Mouse (Mus musculus) kidney, embryonic 15.5 days (tissue): Measurements from ENCODE around the gene Prkd2. TPM values are rescaled to one million over a fixed set of nuclear protein-coding genes. Genes with fewer than 3 reads are reported as not detected.

Experiments
- ATAC-seq: fragments of 200-750 bp; cut with Nextera tagmentation; replicated peaks from 2 replicates; pipeline ENCODE4 v1.8.0; 2017; ENCODE audit warnings: moderate TSS enrichment; ENCODE audit not compliant: low FRiP score
- H3K27ac ChIP-seq: fragments of 300-500 bp; sonication (generic); 2 replicates; pipeline ENCODE4 v1.5.1; 2015; ENCODE audit warnings: mild to moderate bottlenecking, inconsistent platforms
- H3K27me3 ChIP-seq: fragments of 300-500 bp; sonication (generic); 2 replicates; pipeline ENCODE4 v1.6.1; 2015; ENCODE audit warnings: inconsistent platforms
- H3K36me3 ChIP-seq: fragments of 300-500 bp; sonication (generic); 2 replicates; pipeline ENCODE4 v1.6.1; 2015; ENCODE audit warnings: inconsistent platforms
- H3K4me1 ChIP-seq: fragments of 300-500 bp; sonication (generic); 2 replicates; pipeline ENCODE4 v1.6.1; 2015; ENCODE audit warnings: inconsistent platforms
- H3K4me2 ChIP-seq: fragments of 300-500 bp; sonication (generic); 2 replicates; pipeline ENCODE4 v1.6.1; 2015; ENCODE audit warnings: moderate library complexity, mild to moderate bottlenecking, inconsistent platforms
- H3K4me3 ChIP-seq: fragments of 300-500 bp; sonication (generic); replicated peaks from 2 replicates; pipeline ENCODE4 v1.5.1; 2015; ENCODE audit warnings: mild to moderate bottlenecking, inconsistent platforms
- H3K9ac ChIP-seq: fragments of 300-500 bp; sonication (generic); 2 replicates; pipeline ENCODE4 v1.6.1; 2015; ENCODE audit warnings: mild to moderate bottlenecking, inconsistent platforms
- H3K9me3 ChIP-seq: fragments of 300-500 bp; sonication (generic); replicated peaks from 2 replicates; pipeline ENCODE4 v1.6.1; 2016; ENCODE audit warnings: inconsistent platforms
- WGBS: fragments of 180-500 bp; shearing (Covaris S2); methylation state at CpG from one replicate; pipeline ENCODE4 v1.1.7; 2015; ENCODE audit warnings: mixed read lengths; 5-methylcytosine and 5-hydroxymethylcytosine counted together
- polyA plus RNA-seq: library from polyadenylated mRNA; unstranded; fragments of >200 nt; fragmentation: Nextera tagmentation; extraction: Ambion mirVana; gene quantifications from 2 replicates; pipeline ENCODE4 v1.2.1, GENCODE M21; 2015

The Prkd2 gene
- polyA plus RNA-seq, 1 experiment from 2014 or later = 17.7 TPM

DNA sequence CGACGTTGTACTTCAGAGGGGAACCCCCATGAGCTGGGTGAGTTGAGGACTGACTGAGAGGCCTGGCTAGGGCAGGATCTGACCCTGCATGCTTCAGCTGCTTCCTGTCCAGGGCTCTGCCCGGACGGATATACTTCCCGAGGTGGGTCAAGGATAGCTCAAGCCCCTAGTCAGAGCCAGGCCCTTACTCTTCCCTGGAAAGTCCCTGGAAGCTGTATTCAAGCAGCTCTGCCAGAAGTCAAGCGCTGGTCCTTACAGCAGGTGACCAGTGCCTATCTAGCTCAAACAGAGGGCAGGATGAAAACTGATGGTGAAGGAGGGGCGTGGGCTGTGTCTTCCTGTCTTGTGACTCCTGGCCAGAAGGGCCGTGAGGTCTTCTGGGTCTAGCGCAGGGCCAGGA, 12.3 kb upstream of the Prkd2 start:
- ATAC-seq = no peak
- Histone ChIP-seq H3K4me1 (no peaks in the 10 kb centered on the region), H3K36me3 (peaks cover 100% of the 10 kb centered on the region), H3K27me3 (no peaks in the 10 kb centered on the region), H3K4me2 (no peak overlapping the region), H3K9ac (no peak overlapping the region), H3K9me3 (no peaks in the 10 kb centered on the region), H3K4me3 (no peak overlapping the region), H3K27ac (no peak overlapping the region)
- WGBS = 81% methylated on average over 9 of the region's 9 CpGs

DNA sequence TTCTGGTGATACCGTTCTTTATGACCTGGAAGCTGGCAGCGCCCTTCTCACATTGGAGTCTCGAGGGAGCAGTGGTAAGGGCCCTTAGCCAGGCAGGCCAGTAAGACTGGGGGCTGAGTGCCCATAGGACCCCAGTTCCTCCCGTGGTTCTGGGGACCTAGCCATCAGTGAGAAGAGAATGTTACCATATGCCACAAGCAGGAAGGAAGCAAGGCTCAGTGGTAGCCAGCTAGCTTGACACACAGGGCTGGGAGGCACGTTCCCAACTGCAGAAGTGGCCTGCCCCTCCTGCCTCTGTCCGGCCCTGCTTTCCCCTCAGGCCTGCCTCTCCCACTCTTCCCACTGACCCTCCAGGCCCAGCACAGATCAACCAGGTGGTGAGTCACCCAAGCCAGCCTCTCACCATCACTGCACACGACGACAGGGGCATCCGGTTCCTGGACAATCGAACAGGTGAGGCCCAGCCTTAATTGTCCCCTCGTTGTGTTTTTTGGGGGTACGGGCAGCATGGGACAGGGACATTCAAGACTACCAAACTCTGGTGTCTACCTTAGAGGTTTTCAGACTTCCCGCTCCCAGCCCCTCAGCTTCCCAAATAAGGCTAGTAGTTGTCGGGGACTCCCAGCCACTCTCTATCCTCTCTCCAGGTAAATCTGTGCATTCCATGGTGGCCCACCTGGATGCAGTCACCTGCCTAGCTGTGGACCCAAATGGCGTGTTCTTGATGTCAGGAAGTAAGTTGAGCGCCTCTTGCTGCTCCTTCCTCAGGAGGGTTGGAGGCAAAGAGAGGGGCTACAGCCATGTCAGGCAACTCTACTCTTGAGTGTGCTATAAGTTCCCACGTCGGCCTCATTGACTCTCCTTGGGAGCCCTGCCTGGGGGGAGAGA, 4.5 kb upstream of the Prkd2 start:
- 93% methylated on average over 18 of the region's 18 CpGs for WGBS
- H3K4me3 ChIP-seq = no peak overlapping the region
- H3K27ac ChIP-seq = no peak overlapping the region
- H3K4me1 ChIP-seq = peaks cover 20% of the 10 kb centered on the region
- no peak overlapping the region for H3K4me2 ChIP-seq
- no peaks in the 10 kb centered on the region for H3K9me3 ChIP-seq
- no peaks in the 10 kb centered on the region for H3K27me3 ChIP-seq
- ATAC-seq = no peak
- no peak overlapping the region for H3K9ac ChIP-seq
- peaks cover 79% of the 10 kb centered on the region for H3K36me3 ChIP-seq

DNA sequence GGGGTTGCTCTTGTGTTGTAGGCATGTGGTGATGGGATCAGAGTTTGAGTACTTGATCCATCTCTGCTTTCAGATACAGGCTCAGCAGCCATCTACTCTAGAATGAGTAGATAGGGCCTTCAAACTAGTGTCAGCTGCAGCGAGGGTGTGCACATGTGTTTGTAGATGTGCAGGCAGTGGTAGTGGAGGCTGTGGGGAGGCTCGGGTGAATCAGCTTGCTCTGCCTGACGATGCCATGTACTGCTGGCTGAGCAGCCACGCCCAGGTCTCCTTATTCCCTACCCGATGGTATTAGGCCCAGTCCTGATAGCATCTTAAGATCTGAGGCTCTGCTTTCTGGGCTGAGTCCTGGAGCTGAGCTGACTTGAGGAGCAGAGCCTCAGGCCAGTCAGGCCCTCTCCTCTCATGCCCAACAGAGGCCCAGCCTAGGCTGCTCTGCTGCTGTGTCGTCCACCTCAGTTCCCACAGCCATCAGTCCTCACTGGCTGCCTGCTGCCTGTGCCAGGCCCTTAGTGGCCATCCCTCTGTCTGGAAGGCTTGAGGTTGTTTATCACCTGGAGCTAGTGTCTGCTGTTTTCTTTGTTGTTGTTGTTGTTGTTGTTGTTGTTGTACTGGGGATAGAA, 3.8 kb upstream of the Prkd2 start:
- Histone ChIP-seq H3K4me2 (no peak overlapping the region), H3K4me3 (no peak overlapping the region), H3K27ac (no peak overlapping the region), H3K9me3 (no peaks in the 10 kb centered on the region), H3K9ac (no peak overlapping the region), H3K4me1 (peaks cover 27% of the 10 kb centered on the region), H3K36me3 (peaks cover 71% of the 10 kb centered on the region), H3K27me3 (no peaks in the 10 kb centered on the region)
- ATAC-seq = no peak
- 80% methylated on average over 6 of the region's 6 CpGs for WGBS

DNA sequence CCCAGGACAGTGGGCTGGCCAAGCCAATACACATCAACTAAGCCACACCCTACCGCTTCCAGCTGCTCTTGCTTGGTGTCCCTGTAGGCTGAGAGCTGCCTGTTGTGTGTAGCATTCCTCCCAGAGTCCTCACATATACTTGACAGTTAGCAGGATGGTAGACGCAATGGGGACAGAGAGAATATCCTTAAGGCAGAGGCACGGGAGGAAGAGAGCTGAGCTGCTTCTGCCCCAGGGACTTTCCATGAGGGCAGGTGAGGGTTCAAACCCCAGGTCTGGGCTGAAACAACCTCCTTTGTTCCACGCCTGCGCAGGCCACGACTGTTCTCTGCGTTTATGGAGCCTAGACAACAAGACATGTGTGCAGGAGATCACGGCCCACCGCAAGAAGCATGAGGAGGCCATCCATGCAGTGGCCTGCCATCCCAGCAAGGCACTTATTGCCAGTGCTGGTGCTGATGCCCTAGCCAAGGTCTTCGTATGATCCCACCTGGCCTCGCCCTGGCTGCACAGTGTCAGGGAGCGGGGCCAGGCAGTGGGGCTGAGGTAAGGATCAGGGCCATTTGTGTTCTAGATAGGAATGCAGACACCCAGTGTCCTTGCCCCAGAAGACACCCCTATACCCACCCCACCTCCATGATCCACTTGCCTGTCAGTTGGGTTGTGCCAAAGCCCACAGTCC, 3.1 kb upstream of the Prkd2 start:
- Histone ChIP-seq H3K27ac (no peak overlapping the region), H3K4me2 (no peak overlapping the region), H3K4me1 (peaks cover 34% of the 10 kb centered on the region), H3K36me3 (peaks cover 65% of the 10 kb centered on the region), H3K9me3 (no peaks in the 10 kb centered on the region), H3K4me3 (no peak overlapping the region), H3K27me3 (no peaks in the 10 kb centered on the region), H3K9ac (no peak overlapping the region)
- 93% methylated on average over 12 of the region's 12 CpGs for WGBS
- ATAC-seq = no peak

DNA sequence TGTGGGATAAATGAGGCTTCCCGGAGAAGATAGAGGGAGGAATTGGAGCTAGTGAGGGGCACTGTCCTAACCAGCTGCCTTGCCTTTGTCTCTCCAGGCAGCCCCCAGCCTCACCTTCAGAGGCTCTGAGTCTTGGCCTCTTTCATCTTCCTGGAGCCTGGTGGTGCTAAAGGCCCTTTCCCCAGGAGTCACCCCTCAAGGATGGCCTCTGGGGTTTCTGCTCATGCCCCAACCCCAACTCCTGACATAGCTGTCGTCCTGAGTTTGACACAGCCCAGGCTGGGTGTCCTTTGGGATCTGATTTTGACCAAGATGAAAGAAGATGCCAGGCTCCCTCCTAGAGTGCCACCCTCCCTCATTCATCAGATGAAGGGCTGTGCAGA, 2.6 kb upstream of the Prkd2 start:
- no peaks in the 10 kb centered on the region for H3K9me3 ChIP-seq
- H3K27ac ChIP-seq = no peak overlapping the region
- no peak overlapping the region for H3K4me3 ChIP-seq
- no peak overlapping the region for H3K4me2 ChIP-seq
- H3K36me3 ChIP-seq = peaks cover 59% of the 10 kb centered on the region
- H3K9ac ChIP-seq = no peak overlapping the region
- H3K4me1 ChIP-seq = peaks cover 39% of the 10 kb centered on the region
- ATAC-seq = no peak
- H3K27me3 ChIP-seq = no peaks in the 10 kb centered on the region
- WGBS = 92% methylated on average over 2 of the region's 2 CpGs

DNA sequence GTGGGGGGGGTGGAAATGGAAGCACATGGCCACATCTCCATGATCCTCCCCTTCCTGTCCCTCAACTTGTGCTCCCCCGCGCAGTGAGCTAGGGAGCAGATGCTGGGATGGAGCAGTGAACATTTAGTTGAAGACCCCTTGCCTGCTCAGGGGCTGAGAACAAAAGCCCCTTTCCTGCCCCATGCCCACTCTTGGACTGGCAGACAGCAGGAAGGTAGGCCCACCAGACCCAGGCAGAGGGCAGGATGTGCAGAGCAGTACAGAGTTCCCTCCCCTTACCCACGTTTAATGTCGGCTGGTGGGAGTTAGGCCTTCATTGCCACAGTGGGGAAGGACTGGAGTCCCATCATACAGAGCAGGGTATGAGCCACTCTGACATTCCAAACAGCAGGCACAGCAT, 1.6 kb upstream of the Prkd2 start:
- Histone ChIP-seq H3K4me3 (no peak overlapping the region), H3K4me2 (no peak overlapping the region), H3K9me3 (no peaks in the 10 kb centered on the region), H3K9ac (no peak overlapping the region), H3K27me3 (no peaks in the 10 kb centered on the region), H3K36me3 (peaks cover 55% of the 10 kb centered on the region), H3K27ac (peak overlapping the region; percentile 89), H3K4me1 (peaks cover 49% of the 10 kb centered on the region)
- 67% methylated on average over 4 of the region's 4 CpGs for WGBS
- ATAC-seq = no peak

DNA sequence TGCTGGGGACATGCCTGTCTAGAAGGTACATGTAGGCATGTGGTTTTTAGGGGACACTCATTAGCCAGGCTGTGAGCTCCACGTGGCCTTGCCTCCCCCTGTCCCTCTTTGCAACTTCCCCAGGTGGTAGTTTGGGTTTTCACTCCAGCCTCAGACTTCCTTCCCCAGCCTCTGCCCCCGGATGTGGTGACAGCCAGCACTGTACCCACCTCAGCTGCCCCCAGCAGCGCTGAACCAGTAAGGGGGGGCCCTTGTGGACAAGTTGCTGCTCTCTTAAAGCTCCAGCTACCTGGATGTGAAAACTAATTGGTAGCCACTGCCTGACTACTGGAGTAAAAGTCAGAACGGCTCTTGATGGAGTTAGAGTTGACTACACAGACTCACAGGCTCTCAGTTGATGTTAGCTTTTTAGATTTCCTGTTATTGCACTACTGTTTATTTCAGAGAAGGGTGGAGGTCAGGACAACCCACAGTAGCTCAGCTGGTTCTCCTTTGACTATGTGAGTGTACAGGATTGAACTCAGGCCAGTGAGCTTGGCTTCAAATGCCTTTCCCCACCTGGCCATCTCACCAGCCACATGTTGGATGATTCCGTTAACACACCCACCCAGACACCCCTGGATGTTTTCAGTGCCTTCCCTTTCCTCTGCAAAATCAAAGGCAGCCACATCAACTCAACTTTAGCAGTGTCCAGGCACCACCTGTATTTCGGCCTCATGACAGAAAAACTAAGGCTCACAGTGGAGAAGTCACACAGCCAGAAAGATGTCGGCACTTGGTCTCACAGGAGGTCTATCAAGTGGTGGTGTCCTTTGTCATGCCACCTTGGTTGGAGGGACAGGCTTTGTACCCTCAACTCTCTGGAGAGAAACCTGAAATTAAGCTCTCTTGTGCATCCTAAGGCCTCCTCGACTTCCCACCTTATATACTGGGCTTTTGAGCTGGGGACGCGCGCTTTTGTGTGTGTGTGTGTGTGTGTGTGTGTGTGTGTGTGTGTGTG, 841 bp upstream of the Prkd2 start:
- H3K4me3 ChIP-seq = peak overlapping the region; percentile 70
- H3K27me3 ChIP-seq = no peaks in the 10 kb centered on the region
- peaks cover 49% of the 10 kb centered on the region for H3K4me1 ChIP-seq
- H3K9ac ChIP-seq = peak overlapping the region; percentile 69; the same call in 1 of the 2 replicates
- peak overlapping the region; percentile 89 for H3K27ac ChIP-seq
- ATAC-seq = peak; percentile 4; the same call in 1 of the 2 replicates
- peaks cover 51% of the 10 kb centered on the region for H3K36me3 ChIP-seq
- H3K4me2 ChIP-seq = peak overlapping the region; percentile 97
- WGBS = 39% methylated on average over 11 of the region's 11 CpGs
- no peaks in the 10 kb centered on the region for H3K9me3 ChIP-seq

DNA sequence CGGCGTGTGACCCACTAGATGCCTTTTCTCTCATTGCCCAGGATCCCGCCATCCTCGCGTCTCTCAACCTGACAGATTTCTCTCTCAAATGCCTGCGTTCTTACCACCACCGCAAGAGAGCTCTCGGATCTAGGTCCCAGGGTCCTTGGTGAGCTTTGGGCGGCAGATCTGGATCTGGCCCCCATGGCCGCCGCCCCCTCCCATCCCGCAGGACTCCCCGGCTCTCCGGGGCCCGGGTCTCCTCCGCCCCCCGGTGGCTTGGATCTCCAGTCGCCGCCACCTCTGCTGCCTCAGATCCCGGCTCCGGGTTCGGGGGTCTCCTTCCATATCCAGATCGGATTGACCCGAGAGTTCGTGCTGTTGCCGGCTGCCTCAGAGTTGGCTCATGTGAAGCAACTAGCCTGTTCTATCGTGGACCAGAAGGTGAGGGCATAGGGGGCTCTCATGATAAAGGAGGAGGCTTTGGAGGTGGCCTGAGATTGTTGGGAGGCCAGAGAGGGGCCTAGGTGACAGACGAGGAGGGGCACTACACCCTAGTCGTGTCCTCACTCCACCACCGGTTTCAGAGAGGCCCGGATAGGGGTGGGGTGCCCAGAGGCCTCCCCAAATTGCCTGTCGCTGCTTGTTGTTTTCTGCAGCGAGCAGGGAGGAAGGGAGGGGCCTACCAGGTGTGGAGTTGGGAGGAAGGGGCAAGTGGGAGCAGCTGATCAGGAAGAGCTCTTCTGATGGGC, 904 bp downstream of the Prkd2 start:
- Histone ChIP-seq H3K36me3 (peaks cover 41% of the 10 kb centered on the region), H3K9me3 (no peaks in the 10 kb centered on the region), H3K4me3 (peak overlapping the region; percentile 70), H3K27ac (peak overlapping the region; percentile 89), H3K9ac (peak overlapping the region; percentile 69), H3K4me2 (peak overlapping the region; percentile 97), H3K27me3 (no peaks in the 10 kb centered on the region), H3K4me1 (peaks cover 49% of the 10 kb centered on the region)
- 0 out of 2 replicates have a peak, but pooled peaks have one; percentile 5 for ATAC-seq
- WGBS = 1% methylated on average over 33 of the region's 33 CpGs

DNA sequence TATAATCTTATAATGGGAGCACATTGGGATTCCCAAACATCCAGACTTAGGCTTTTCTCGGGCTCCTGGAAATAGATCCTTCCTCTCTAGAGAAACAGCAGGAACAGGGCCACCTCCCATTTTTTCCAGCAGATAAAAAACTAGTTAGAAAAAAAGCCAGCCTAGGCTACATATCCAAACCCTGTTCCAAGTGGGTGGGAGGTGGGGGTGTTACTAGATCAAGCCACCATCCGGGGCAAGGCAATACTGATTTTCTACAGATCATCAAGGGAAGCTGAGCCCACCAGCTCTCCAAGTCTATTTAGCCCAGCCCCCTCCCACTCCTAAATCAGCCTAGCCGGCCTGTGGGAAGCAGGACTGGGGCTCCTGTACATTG, 2.0 kb downstream of the Prkd2 start:
- Histone ChIP-seq H3K27ac (peak overlapping the region; percentile 88), H3K4me2 (peak overlapping the region; percentile 97), H3K9me3 (no peaks in the 10 kb centered on the region), H3K4me1 (peaks cover 49% of the 10 kb centered on the region), H3K27me3 (no peaks in the 10 kb centered on the region), H3K36me3 (peaks cover 41% of the 10 kb centered on the region), H3K9ac (peak overlapping the region; percentile 39), H3K4me3 (peak overlapping the region; percentile 70)
- no peak for ATAC-seq
- WGBS = 34% methylated on average over 3 of the region's 3 CpGs

DNA sequence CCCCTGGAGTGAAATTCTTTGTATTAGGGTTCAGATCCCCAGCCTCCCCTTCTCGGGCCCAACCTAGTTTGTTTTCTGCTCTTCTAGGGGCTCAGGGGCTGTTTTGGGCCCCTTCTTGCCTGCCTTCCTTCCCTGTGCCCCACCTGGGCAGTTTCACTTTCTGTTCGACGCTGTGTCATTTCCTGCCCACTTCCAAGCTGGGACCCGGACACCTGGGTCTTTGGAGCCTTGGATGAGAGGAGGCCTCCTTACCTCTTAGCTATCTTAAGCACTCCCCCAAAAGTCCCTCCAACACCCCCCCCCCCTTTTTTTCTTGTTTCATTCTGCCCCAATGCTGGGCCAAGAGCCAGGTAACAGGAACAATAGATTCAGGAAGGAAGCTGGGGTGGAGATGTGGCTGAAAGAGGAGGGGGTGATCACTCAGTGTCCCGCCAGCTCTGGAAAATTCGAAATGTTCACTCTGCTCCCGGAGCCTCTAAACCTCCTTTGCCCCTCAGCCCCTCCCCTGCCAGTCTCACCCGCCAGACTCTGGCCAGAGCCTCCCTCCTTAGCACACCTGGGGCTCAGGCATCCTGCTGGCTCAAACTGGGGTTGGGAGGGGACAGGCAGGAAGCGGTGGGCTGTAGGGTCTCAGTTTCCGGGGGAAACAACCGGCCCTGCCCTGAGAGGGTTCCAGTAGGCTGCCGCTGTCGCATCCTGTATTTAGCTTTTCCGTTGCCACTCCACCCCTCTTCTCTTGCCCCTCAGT, 2.5 kb downstream of the Prkd2 start:
- H3K4me2 ChIP-seq = peak overlapping the region; percentile 97
- peaks cover 49% of the 10 kb centered on the region for H3K4me1 ChIP-seq
- no peaks in the 10 kb centered on the region for H3K27me3 ChIP-seq
- H3K9ac ChIP-seq = peak overlapping the region; percentile 39
- peak overlapping the region; percentile 70 for H3K4me3 ChIP-seq
- no peaks in the 10 kb centered on the region for H3K9me3 ChIP-seq
- peaks cover 41% of the 10 kb centered on the region for H3K36me3 ChIP-seq
- H3K27ac ChIP-seq = peak overlapping the region; percentile 88
- 25% methylated on average over 14 of the region's 14 CpGs for WGBS
- ATAC-seq = peak; percentile 24
